Mouse (Mus musculus) telencephalon, adult 2 months (tissue): ENCODE measurements at regions not wholly inside any gene's neighbourhood (a gene's known extent, or its start where the extent isn't known, plus 50 kb on each side); places are given as distances from the start of the nearest gene placed in this dataset.

Source experiments
- DNase-seq: peaks from one replicate; pipeline ENCODE4 v3.0.0-alpha.2; 2011; ENCODE audit warnings: low read depth, low spot score

DNA sequence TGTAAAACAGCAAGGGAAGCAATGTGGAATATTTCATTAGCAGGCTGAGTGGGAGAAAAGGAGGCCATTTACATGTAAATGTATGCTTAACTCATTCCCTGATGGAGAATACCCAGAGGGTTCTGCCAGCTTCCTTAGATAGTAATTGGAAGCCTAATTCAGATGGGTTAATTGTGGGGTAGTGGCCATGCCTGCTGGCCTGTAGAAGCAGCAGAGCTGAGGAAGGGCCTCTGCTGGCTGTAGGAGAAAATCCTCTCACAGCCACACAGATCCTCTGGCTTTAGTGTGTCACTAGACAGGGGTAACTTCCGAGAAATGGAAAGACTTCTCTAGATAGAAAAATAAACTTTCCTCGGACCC, 1588.7 kb upstream of the Got2 start:
- DNase-seq = no peak

DNA sequence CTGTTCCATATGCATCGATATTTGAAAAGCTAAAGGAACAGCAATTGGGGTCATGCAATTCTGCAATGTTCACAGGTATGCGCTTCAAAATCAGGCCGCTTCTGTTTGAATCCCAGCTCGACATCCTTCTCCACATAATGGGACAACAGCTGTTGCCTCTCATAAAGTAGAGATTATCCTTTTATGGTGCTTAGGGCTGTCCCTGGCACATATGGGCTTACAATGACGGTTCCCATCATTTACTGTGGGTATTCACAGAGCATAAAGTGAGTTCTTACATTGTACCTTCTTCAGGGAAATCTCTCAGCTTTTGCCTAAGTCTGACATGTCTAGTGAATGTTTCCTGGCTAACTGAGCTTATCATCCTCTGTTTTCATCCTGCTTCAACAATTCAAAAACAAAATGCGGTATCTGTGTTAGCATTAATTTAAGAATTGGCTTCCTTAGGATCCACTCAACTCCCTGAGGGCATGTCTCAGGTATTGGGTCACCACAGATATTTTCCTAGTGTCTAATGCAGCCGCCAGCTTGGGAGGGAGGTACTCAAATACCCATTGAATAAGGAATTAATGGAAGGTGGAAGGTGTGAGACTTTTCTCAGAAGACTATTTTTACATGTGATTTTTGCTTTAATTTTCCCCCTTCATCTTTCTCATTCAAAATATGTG, 1588.2 kb upstream of the Got2 start:
- DNase-seq = no peak

DNA sequence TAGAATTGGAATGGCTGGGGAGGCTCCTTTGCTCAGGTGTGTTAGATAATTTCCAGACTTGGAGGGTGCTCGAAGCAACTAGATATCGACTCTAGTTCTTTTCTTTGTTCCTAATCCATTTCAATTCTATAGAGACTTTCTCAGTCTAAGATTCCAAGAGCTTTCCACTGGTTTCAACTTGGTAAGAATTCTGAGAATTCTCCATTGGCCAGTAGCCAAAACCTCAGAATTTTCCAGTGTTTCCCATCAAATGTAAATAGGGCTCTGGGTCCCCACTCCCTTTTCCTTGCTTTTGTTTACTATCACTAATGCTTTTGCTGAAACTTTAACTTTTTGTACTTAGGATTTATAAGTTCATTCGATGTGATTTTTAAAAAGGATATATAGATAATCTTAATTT, 1585.0 kb upstream of the Got2 start:
- no peak for DNase-seq

DNA sequence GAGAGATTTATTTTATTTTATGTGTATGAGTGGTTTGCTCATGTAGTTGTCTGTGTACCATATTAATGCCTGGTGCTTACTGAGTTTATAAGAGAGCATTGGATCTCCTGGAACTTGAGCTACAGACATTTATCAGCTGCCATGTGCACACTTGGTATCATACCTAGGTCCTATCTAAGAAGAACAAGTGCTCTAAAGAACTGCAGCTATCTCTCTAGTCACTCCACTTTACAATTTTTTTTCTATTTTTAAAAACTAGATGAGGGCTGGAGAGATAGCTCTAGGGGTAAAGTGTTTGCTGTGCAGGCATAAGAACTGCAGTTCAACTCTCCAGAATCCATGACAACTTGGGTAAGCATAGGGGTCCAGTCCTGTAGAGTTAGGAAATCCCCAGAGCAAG, 1573.1 kb upstream of the Got2 start:
- DNase-seq = no peak

DNA sequence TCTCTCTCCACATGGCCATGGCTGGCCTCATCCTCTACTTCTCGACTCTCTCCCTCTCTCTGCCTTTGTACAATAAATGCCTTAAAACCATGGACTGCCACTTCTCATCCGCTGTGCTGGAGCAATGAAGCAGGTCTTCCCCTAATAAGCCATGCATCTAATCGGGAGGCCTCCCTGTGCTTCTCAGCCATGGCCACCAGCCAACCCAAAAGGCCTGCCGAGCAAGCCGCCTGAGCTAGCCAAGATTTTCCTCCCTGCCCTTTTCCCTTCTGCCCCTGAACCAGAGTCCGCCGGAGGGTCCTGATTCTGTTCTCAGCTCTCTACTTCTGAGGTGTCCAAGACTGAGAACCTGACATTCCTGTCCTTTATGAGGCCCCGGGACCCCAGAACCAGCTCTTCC, 1559.3 kb upstream of the Got2 start:
- no peak for DNase-seq

DNA sequence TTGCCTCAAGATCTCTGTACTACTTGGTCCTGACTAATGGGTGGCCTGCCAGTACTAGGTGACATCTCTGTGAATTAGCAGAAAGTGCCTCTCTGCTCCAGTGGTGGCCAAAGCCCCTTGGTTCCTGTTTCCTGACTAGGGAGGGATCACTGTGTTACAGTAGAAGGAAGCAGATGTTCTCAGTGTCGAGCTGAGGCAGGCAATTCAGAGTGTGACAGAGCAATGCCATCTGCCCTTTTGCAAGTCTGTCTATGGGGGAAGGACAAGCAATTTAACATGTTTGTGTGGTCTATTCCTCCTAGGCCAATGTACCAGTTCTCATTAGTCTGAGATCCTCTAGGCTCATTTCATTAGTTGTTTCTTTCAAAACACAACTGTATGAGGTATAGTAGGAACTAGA, 1553.1 kb upstream of the Got2 start:
- no peak for DNase-seq

- DNase-seq = no peak
Measured at GRCm38 (mm10) chr8:97433584-97433983, 1545.2 kb upstream of the Got2 start.

GRCm38 (mm10) chr8:97431467-97431866, 1543.1 kb upstream of the Got2 start:
- DNase-seq = no peak

GRCm38 (mm10) chr8:97422331-97422730, 1534.0 kb upstream of the Got2 start:
- DNase-seq = no peak

- no peak for DNase-seq
Measured at GRCm38 (mm10) chr8:97414742-97415141, 1526.4 kb upstream of the Got2 start.

- DNase-seq = no peak
Measured at GRCm38 (mm10) chr8:97403308-97403707, 1515.0 kb upstream of the Got2 start.

DNA sequence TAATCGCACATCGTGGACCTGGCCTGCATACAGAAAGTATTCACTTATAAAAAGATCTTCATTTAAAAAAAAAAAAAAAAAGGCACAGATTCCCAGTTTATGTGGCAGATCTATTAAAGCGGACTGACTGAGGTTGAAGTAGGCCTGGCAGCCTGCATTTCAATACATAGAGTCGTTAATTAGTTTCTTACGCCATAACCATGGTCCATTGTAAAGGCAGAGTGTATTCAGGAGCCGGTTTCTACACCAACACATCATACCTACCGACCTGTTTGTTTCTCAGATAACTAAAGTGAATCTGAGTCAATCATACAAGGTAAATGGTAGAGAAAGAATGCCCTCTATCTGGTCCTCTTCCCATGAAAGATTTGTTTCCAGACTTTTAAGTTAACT, 1509.0 kb upstream of the Got2 start:
- no peak for DNase-seq

DNA sequence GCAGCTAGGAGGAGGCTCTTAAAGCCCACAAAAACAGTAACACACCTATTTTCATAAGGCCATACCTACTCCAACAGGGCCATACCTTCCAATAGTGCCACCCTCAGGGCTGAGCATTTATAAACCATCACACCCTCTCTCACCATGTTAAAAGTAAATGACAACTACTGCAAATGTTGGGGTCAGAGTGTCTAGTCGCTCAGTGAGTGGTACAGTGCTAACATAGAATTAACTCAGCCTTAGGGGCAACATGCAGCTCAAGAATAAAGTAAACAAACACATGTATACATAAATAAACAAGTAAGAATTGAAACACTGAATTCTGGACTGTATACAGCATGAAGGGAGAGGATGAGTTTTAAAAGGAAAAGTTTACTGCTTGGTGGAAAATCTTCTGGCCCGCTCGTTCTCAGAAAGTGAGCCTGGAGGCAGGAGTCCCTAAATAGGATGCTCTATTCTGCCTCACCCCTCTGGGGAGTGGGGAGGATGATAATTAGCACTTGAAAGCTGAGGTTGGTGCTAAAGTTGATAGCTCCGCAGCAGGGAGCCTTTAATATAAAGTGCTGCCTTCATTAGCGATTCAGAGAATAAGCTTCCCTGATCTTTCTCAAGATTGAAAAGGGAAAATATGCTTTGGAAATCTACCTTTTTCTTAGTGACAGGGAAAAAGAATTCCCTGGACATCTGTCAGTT, 1508.4 kb upstream of the Got2 start:
- no peak for DNase-seq

DNA sequence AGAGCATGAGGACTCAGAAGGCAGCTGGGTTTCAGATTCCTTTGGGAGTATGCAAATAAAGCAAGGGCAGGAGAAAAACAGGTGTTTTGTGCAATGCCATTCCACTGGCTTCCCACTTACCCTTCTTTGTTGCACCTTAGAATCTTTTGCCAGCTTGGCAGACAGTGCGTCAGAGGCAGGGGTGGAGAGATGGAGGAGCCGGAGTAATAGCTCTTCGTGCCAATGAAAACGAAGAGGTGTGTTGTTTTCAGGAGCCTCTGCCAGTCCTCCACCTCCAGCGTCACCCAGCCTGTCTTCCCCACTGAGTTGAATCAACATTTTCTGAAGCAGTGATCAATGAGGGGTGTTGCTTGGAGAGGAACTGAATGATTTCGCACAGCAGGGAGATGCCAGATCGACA, 1501.3 kb upstream of the Got2 start:
- peak; percentile 24 for DNase-seq

- no peak for DNase-seq
Measured at GRCm38 (mm10) chr8:97389149-97389548, 1500.8 kb upstream of the Got2 start.

- no peak for DNase-seq
Measured at GRCm38 (mm10) chr8:97374911-97375771, 1486.8 kb upstream of the Got2 start.

DNA sequence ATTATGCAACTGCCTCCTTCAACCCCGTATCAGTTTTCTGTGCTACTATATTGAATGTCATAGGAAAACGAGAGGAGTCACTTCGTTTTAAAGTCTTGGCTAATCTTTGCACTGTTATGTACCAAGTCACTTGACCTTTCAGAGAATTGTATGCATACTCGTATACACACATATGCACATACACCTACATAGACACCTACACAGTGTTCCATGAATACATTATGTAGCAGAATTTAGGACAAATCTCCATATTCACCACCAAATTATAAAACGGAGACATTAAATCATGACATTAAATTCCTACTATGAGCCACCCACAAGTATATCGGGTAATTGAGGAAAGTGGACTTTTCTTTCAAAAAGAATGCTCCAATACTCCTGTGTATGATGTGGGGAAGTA, 1458.3 kb upstream of the Got2 start:
- peak; percentile 54 for DNase-seq

DNA sequence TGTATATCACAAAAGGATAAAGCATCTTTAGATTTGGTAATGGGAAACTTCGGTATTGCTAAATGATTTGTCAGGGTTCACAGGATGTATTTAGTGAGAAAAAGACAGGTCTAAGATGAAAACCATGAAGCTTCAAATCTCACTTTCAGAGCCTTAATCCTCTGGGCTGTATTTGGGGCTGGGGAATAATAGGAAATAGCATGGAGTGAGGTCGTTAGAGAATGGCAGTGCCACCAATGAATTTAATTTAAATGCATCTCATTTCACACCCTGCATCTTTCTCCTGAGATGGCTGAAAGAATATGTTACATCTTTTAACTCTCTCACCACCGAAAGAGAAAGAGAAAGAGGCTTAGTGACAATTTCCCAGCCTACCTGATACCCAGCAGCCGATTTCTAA, 1427.2 kb upstream of the Got2 start:
- no peak for DNase-seq

DNA sequence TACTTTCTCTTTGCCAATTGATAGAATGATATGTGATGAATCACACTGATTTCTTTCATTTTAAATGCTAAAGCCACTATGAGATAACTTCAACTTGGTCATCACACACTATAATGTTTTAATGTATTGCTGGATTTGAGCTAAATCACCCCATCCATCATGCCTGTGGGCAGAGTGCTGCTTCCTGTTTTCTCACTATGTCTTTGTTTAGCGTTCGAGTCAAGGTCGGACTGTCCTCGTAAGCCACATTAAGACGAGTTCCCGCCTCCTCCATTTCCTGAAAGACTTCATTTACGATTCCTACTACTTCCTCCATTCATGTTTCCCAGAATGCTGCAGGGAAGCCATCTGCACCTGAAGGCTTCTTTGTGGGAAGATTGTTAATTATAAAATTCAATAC, 1420.0 kb upstream of the Got2 start:
- no peak for DNase-seq

DNA sequence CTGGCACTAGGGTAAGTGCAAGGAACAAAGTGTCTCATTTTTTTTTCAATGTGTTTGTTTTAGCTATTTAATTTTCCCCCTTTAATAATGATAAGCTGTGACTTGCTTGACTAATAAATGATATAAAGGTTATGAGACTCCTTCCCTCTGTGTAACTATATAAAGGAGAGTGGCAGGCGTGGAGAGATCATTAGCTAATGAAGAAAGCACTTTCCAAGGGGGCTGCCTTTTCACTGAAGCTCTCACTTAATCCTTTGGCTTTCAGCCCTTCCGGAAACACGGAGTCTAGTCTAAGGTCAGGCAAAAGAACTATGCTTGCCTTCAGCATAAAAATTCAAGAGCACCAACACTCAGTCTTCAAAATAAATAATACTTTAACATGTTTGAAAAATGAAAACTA, 1382.2 kb upstream of the Got2 start:
- no peak for DNase-seq

GRCm38 (mm10) chr8:97260964-97261363, 1372.6 kb upstream of the Got2 start:
- DNase-seq = no peak

DNA sequence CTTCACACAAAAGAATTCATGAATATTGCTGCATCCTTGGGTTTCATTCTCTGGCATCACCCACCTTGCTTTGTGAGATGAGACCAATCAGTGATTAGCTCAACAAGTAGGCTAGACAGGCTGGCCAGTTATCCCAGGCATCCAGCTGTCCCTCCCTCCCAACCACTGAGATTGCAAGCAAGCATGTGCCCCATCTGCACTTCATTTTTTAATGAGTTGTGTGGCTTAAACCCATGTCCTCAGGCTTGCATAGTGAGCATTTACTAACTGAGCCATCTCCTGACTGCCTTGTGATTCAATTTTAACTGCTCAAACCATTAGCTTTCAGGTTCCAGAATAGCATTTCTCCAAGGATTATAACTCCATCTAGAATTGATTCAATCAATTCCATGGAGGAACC, 1365.8 kb upstream of the Got2 start:
- DNase-seq = no peak

GRCm38 (mm10) chr8:97252232-97252631, 1363.9 kb upstream of the Got2 start:
- DNase-seq = no peak
